Mouse (Mus musculus) neural tube, embryonic 14.5 days (tissue): ENCODE results near the gene Dydc1. TPM values are rescaled to one million over a fixed set of nuclear protein-coding genes. Genes with fewer than 3 reads are reported as not detected.

ENCODE experiments used
- ATAC-seq: fragments of 200-750 bp; cut with Nextera tagmentation; 2 replicates; pipeline ENCODE4 v1.8.0; 2017; ENCODE audit warnings: low read depth, mild to moderate bottlenecking, moderate TSS enrichment, moderate library complexity
- H3K27ac ChIP-seq: fragments of 300-500 bp; sonication (generic); 2 replicates; pipeline ENCODE4 v1.5.1; 2014; ENCODE audit warnings: low read depth, mild to moderate bottlenecking, control low read depth, low read length, moderate library complexity, mixed read lengths
- H3K27me3 ChIP-seq: fragments of 300-500 bp; sonication (generic); 2 replicates; pipeline ENCODE4 v1.6.1; 2014; ENCODE audit warnings: low read length; ENCODE audit not compliant: control insufficient read depth, insufficient read depth
- H3K36me3 ChIP-seq: fragments of 300-500 bp; sonication (generic); 2 replicates; pipeline ENCODE4 v1.6.1; 2014; ENCODE audit warnings: low read length, mixed read lengths; ENCODE audit not compliant: control insufficient read depth, insufficient read depth
- H3K4me1 ChIP-seq: fragments of 300-500 bp; sonication (generic); 2 replicates; pipeline ENCODE4 v1.6.1; 2014; ENCODE audit warnings: low read length; ENCODE audit not compliant: control insufficient read depth, insufficient read depth
- H3K4me2 ChIP-seq: fragments of 300-500 bp; sonication (generic); 2 replicates; pipeline ENCODE4 v1.6.1; 2014; ENCODE audit warnings: mild to moderate bottlenecking, low read depth, low read length, control low read depth
- H3K4me3 ChIP-seq: fragments of 300-500 bp; sonication (generic); 2 replicates; pipeline ENCODE4 v1.5.1; 2014; ENCODE audit warnings: low read depth, low read length, control low read depth, mixed read lengths
- H3K9ac ChIP-seq: fragments of 300-500 bp; sonication (generic); replicated peaks from 2 replicates; pipeline ENCODE4 v1.6.1; 2014; ENCODE audit warnings: low read depth, mild to moderate bottlenecking, control low read depth, low read length, mixed read lengths
- H3K9me3 ChIP-seq: fragments of 300-500 bp; sonication (generic); 2 replicates; pipeline ENCODE4 v1.6.1; 2016; ENCODE audit warnings: low read length; ENCODE audit not compliant: control insufficient read depth
- WGBS: fragments of 180-500 bp; shearing (Covaris S2); extraction: QIAGEN DNeasy Blood & Tissue Kit; methylation state at CpG from one replicate; pipeline ENCODE4 v1.1.7; 2014; 5-methylcytosine and 5-hydroxymethylcytosine counted together
- polyA plus RNA-seq: library from polyadenylated mRNA; unstranded; fragments of >200 nt; fragmentation: Nextera tagmentation; extraction: Ambion mirVana; gene quantifications from 2 replicates; pipeline ENCODE4 v1.2.1, GENCODE M21; 2014

Dydc1 gene
- 0.27 TPM in 1 of 2 replicates, not detected in the other for polyA plus RNA-seq

DNA sequence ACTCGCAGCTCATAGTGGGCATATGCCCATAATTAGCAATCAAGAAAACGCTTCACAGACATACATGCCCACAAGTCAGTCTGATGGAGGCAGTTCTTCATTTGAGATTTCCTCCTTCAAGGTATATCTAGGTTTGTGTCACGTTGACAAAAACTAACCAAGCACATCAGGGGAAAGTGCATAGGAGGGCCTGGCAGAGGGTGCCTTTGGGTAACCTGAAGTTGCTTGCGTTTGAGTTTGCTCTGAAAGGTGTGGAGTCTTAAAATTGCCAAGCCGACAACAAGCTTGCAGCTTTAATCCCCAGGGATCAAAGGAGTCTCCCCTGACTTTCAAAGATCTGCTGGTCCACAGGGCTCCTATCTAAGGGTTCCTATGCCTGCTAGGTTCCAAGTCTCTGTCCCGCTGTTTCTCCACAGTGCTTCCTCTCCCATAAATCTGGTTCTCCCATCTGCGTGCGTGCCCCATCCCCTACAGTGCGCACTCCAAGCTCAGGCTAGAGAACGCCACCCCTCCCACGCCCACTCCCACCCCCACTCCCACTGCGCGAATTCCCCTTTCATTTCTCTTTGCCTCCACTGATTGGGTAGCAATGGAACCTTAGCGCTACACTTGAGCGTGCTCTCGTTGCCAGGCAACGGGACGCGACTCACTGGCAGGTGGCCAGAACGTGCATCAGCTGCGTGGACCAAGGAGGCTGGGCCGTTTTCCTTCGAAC, at the start of gene Dydc1:
Gene Dydc1 (plus strand): TSS at position 683 of the 715 bp plus-strand sequence.
- peak within 1 kb of the TSS; percentile 29 for H3K9ac ChIP-seq
- H3K4me2 ChIP-seq = peak within 1 kb of the TSS; percentile 58
- ATAC-seq = peak; percentile 97
- H3K27me3 ChIP-seq = no peaks in the 10 kb centered on the region
- H3K27ac ChIP-seq = no peak within 1 kb of the TSS
- 0 out of 2 replicates have a peak, but pooled peaks cover 3% of the 10 kb centered on the region for H3K4me1 ChIP-seq
- WGBS = 11% methylated on average over 23 of the region's 23 CpGs
- H3K4me3 ChIP-seq = peak within 1 kb of the TSS; percentile 36
- H3K9me3 ChIP-seq = no peaks in the 10 kb centered on the region
- no peaks in the 10 kb centered on the region for H3K36me3 ChIP-seq

DNA sequence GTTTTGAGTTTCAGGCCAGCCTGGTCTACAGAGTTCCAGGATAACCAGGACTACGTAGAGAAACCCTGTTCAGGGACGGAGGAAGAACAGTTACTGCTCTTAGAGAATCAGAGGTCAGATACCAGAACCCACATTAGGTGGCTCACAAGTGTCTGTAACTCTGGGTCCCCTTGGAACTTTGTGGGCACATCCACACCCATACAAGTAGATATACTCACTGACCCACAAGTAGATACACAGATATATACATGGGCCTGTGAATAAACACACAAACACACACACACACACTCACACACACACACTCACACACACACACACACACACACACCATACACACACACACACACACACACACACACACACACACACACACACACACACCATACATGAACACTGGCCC, 47.6 kb upstream of the Dydc1 start:
- Histone ChIP-seq H3K27ac (no peak overlapping the region), H3K4me3 (no peak overlapping the region), H3K4me1 (no peaks in the 10 kb centered on the region), H3K27me3 (no peaks in the 10 kb centered on the region), H3K9me3 (no peaks in the 10 kb centered on the region), H3K36me3 (no peaks in the 10 kb centered on the region), H3K4me2 (no peak overlapping the region), H3K9ac (no peak overlapping the region)
- WGBS = 91% methylated on average over 2 of the region's 2 CpGs
- no peak for ATAC-seq

DNA sequence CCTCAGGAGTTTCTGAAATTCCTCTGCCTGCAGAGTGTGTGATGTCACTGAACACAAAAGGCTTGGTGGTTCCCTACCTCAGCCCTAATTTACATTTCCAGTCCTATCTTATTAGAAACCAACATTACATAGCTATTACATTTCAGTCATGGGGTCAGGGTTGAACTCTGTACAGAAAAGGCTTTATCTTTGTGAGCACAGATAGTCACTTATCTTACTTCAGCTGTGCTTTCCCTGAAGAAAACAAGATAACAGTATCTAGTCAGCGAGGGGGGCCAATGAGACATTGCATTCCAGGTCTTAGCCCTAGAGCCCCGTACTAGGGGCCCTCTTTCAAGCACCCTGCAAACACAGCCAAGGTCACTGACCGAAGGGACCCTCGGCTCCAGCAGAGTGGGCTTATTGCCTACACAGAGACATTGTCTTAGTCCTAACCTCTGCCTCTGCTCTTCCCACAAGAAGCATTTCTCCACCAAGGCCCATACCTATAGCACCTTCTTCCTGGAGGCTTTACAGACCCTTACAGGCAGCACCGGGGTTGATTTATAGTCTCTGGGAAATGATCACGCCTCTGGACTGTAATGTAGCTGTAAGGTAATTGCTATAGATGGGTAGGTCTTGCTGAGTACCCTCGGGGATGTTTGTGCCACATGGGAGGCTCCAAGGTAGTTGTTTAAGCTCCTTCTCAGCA, 47.0 kb upstream of the Dydc1 start:
- Histone ChIP-seq H3K36me3 (no peaks in the 10 kb centered on the region), H3K9me3 (no peaks in the 10 kb centered on the region), H3K4me3 (no peak overlapping the region), H3K4me1 (no peaks in the 10 kb centered on the region), H3K4me2 (no peak overlapping the region), H3K27me3 (no peaks in the 10 kb centered on the region), H3K9ac (no peak overlapping the region), H3K27ac (no peak overlapping the region)
- WGBS = 80% methylated on average over 7 of the region's 7 CpGs
- ATAC-seq = no peak

- Histone ChIP-seq H3K4me2 (no peak overlapping the region), H3K4me1 (no peaks in the 10 kb centered on the region), H3K36me3 (no peaks in the 10 kb centered on the region), H3K27ac (no peak overlapping the region), H3K27me3 (no peaks in the 10 kb centered on the region), H3K9me3 (no peaks in the 10 kb centered on the region), H3K9ac (no peak overlapping the region), H3K4me3 (no peak overlapping the region)
- WGBS = 78% methylated on average over 4 of the region's 4 CpGs
- no peak for ATAC-seq
These were observed 43.4 kb upstream of the Dydc1 start for GRCm38 (mm10) chr14:41029303-41029702.

DNA sequence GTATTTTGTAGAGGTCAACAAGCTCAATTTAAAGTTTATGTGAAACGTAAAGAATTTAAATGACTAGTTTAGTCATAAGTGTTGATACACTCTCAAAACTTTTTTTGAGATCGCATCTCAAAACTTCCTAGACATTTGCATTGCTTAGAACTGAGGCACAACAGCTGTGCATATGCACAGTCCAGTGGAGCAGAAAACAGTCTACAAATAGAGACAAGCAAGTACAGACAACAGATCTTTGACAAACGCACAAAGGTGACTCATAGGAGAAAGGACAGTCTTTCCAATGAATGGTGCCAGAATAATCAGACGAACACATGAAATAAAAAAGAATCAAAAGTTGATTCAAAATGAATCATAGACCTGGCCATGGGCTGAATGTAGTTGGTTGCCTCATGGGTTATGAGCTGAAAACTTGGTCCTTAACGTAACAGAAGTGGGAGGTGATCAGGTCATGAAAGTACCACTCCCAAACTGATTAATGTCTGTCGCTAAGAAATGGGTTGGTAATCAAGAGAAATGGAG, 41.7 kb upstream of the Dydc1 start:
- no peaks in the 10 kb centered on the region for H3K27me3 ChIP-seq
- no peaks in the 10 kb centered on the region for H3K4me1 ChIP-seq
- WGBS = 96% methylated on average over 6 of the region's 6 CpGs
- no peaks in the 10 kb centered on the region for H3K9me3 ChIP-seq
- H3K36me3 ChIP-seq = no peaks in the 10 kb centered on the region
- no peak overlapping the region for H3K4me2 ChIP-seq
- H3K4me3 ChIP-seq = no peak overlapping the region
- no peak for ATAC-seq
- H3K27ac ChIP-seq = no peak overlapping the region
- H3K9ac ChIP-seq = no peak overlapping the region

- no peaks in the 10 kb centered on the region for H3K9me3 ChIP-seq
- no peaks in the 10 kb centered on the region for H3K36me3 ChIP-seq
- WGBS = 57% methylated on average over 13 of the region's 13 CpGs
- H3K9ac ChIP-seq = no peak overlapping the region
- no peak overlapping the region for H3K4me3 ChIP-seq
- peak; percentile 57; the same call in 1 of the 2 replicates for ATAC-seq
- H3K4me2 ChIP-seq = no peak overlapping the region
- H3K27me3 ChIP-seq = no peaks in the 10 kb centered on the region
- no peaks in the 10 kb centered on the region for H3K4me1 ChIP-seq
- no peak overlapping the region for H3K27ac ChIP-seq
These were observed 39.3 kb upstream of the Dydc1 start for GRCm38 (mm10) chr14:41033135-41034110.

DNA sequence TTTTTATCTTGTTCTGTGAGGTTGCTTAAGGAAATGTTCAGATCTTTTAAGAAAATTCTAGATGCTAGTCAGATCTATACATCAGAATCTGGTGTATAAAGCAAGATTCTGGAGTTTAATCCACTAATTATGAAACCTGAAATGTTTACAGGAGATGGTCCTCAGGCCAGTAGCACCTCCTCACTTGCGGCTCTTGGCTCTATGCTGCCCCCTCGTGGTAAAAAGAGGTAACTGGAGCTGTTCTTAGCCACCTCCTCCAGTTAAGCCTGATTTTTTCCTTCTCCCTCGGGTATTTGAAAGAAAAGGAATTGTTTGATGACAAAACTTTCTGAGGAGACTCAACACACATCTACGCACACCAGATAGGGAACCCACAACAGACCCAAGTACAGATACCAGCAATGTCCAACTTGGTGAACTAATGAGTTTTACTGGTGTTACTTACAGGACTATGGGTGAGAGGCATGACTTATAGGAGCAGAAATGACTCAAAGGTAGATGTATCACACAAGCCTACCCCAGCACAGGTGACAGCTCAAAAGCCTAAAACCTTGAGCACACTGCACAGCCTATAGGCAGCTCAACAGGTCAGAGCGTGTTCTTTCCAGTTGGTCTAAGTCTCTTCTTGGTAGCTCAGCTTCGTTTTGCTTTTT, 37.4 kb upstream of the Dydc1 start:
- Histone ChIP-seq H3K27me3 (no peaks in the 10 kb centered on the region), H3K36me3 (no peaks in the 10 kb centered on the region), H3K4me2 (no peak overlapping the region), H3K4me1 (no peaks in the 10 kb centered on the region), H3K4me3 (no peak overlapping the region), H3K9ac (no peak overlapping the region), H3K27ac (no peak overlapping the region), H3K9me3 (no peaks in the 10 kb centered on the region)
- peak; percentile 64; the same call in 1 of the 2 replicates for ATAC-seq
- WGBS = 35% methylated on average over 6 of the region's 6 CpGs

DNA sequence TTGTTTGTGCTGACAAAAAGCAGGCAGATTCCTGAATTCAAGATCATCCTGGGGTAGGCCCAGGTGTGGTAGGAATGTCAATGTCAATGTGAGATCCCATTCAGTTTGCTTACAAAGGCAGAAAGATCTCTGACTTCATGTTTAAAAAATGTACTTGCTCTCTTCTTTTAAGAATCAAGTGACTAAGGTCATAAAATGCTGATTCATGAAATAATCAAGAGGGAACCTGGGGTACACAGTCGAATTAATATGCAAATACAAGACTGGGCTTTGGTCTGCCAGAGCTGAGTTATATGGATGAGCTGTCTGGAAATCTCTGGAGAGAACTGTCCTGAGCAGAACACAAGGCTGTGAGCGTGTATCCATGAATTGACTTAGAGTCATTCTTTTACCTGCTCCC, 25.3 kb upstream of the Dydc1 start:
- Histone ChIP-seq H3K9ac (no peak overlapping the region), H3K27me3 (no peaks in the 10 kb centered on the region), H3K9me3 (no peaks in the 10 kb centered on the region), H3K36me3 (no peaks in the 10 kb centered on the region), H3K4me1 (no peaks in the 10 kb centered on the region), H3K27ac (no peak overlapping the region), H3K4me3 (no peak overlapping the region), H3K4me2 (no peak overlapping the region)
- WGBS = 69% methylated on average over 2 of the region's 2 CpGs
- no peak for ATAC-seq
